Mouse (Mus musculus) cerebellum, adult 9-10 months (tissue): Measurements from ENCODE around the gene 9630041A04Rik.

ENCODE experiments used
- DNase-seq: peaks from one replicate; pipeline ENCODE4 v3.0.0; 2022

Gene 9630041A04Rik

DNA sequence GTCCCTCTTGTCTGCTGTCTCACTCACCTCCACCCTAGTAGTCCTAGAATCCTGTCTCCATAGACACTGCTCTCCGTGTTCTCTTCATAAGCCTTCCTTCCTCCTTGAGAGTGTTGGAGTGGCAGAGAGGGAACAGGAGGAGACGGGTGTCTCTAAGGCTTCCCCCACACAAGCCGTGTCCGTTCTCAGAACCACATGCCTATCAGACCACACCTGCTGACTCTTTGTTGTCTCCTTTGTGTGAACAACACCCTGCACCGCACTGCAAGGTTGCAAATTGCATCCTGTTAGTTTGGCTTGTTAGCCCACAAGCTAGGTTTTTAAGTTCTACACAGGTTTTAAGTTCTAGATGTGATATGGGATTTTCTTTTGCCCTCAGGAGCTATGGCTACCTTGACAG lies 57.7 kb downstream of the 9630041A04Rik start:
- DNase-seq = no peak

DNA sequence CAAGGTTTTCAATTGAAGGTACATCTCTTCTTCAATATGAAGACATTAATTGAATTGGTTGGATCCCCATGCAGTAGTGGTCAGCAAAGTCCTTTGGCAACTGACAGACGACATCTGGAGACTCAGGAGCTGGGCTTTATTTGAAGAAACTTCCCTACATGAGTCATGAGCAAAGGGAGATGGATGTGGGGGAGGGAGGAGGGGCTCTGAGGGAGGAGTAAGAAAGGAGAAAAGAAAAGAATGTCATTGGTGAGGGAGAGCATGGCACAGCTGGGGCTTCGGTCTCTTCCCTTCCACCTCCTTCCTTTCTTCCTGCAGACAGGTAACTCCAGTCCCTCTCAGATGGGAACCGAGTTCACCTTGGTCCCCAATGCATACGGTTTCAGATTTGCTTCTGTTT lies 61.2 kb downstream of the 9630041A04Rik start:
- no peak for DNase-seq

DNA sequence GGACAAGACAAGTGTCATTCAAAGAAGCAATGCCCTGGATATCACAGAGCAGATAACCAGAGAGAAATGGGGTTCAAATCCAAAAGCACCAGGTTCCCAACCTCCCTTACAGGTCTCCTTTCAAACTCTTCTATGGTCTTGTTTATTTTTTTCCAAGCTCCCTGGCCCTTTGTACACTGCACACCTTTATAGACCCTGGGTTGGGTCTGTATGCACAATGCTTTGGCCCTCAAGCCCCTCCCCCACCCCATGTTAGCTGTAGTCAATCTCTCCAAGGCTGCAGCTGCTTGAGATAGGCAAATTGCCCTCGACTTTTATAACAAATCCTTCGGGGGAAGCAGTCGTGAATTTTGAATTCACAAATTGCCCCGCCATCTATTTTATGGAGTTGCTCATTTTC lies 63.2 kb downstream of the 9630041A04Rik start:
- DNase-seq = no peak

DNA sequence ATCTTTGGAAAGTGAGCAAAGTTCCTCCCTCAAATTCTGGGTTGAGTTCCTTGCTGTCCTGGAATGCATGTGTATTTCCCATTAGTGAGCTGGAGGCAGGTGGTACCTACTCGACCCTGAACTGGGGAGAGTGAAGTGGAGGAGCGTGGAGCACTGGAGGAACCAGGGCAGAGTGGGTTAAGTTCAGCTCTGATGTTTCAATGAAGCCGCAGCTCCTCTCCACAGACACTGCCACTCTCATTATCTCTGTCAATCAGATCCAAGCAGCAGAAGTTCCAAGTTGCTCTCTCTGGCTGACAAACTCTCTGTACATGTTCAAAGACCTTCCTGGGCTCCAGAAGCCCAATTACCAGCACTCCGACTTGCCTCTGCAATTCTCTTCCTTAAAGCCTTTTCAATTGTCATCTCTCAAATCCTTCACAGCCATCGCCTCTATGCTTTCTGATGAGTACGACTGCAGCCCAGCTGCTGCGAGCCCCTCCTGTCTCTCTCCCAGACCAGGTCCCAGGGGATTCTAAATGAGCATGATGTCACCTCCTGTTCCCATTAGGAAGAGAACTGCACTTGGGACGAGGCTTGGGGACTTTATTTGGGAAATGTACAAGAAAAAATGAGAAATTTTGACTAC lies 72.4 kb downstream of the 9630041A04Rik start:
- no peak for DNase-seq

DNA sequence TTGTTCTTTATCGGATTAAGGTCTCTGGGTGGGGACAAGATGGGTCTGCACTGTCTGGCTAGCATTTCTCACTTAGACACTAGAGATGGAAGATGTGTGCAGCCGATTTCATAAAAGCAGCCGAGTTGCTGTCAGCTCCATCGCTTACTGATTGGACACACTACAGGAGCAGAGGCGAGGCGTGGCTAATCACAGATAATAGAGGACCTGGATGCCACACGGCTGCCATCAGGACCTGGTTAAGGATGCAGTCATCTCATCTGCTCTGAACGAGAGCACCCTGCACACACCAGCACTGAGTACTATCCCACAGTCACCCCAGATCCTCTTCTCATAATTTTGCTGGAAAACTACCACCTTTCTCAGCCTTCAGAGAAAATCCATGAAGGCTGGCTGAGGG lies 73.2 kb downstream of the 9630041A04Rik start:
- no peak for DNase-seq

DNA sequence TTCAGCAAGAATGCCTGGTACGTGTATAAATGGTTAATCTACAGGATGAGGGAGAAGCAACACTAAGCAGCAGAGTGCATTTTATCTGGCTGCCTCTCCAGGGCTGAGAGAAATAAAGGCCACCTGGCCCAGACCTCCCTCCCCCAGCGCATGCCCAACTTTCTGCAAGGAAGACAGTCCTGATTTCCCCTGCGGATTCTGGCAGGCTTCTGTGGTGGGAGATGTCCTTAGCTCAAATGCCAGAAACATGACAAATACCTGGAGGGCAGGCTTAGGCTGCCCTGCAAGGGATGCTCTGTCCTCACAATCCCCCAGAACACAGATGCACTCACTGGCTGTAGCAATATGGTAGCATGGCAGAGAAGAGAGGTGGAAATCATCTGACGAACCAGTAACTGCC lies 76.4 kb downstream of the 9630041A04Rik start:
- no peak for DNase-seq

DNA sequence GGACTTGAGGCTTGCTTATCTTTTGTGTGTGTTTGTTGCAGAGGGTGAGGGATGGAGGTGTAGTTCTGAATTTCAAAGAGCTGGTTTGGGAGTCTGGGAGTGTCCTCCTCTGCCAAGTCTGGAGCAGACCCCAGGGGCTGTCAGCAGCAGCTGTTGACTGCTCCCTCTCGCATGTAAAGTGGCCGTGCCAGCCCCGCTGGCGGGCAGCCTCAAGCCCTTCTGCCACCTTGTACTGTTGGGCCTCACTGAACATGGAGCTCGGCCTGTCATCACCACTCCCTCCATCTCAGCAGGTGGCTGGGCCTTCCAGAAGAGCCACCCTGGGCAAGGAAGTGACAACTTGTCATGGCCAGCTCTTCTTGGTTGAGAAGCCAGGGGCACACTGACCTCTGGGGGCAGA lies 77.4 kb downstream of the 9630041A04Rik start:
- DNase-seq = no peak

DNA sequence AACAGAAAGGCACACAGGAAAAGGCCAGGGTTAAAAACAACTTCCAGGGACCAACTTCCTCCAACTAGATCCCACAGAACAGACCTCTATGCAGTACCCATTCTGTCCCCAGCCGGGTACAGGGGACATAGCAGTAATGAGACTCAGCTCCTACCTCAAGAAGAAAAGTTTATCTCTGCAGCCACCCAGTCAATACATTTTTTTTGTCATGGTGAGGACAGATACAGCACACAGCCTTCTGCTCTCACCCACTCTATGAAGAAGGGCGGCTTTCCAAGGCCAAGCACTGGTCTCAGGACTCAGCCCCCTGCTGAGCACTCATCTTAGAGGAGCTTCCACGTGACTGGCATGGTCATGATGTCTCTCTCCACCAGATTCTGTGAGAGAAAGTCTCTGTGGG lies 78.5 kb downstream of the 9630041A04Rik start:
- no peak for DNase-seq

DNA sequence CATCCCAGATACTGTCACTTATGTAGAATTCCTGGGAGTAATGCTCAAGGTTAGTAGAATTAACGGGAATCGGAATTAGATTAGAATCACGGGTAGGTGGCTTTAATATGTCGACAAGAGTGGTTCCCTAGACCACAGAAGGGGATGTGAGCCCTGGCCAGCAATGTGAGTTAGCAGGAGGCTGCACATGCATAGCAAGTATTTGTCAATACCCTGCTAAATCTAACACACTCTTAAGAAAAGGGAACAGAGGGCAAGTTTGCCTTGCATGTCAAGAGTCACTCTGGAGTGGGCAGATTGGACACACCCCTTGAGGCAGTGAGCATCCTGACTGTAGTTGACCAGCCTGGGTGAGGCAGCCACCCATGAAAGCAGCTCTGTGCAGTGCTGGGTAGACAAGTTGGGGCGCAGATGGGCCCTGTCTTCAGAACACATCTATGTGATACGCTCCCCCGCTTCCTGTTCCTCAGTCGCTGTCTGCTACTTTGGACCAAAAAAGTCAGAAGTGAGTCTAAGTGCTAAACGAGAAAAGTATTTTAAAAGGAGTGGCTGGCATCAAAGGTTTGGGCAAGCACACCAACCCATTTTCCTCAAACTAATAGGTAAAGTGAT lies 80.5 kb downstream of the 9630041A04Rik start:
- no peak for DNase-seq

DNA sequence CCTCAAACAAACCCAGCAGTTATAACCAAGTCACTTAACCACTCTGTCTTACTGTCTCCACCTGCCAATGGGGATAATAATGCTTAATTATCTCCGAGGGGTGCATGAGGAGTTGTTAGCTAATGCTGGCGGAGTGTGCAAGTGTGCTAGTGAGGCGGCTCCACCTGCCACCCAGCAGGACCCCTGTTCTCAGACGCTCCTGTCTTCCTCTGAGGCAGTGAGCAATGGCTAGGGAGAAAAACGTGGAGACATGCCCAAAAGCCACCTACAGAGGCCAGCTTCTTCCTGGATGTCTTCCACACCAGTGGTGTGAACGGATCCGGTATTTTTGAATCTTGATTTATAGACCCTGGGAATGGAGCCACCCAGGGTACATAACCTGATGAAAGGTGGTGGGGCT lies 83.7 kb downstream of the 9630041A04Rik start:
- peak; percentile 20 for DNase-seq

DNA sequence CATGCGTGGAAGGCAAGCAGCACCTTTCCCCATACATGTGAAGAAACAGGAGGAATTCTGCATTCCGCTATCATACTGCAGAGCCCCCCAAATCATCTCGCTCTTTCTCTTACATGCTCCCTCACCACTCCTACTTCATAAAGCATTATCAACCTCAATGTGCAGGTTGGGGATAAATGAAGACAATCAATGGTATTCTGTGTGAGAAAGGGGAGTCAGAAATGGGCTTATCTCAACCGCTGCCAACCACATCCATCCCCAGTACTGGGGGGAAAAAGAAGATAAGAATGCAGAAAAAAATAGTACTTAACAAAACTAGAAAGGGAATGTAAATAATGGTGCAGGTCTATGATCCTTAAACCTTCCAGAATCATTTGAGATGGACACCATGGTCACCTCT lies 84.2 kb downstream of the 9630041A04Rik start:
- no peak for DNase-seq

DNA sequence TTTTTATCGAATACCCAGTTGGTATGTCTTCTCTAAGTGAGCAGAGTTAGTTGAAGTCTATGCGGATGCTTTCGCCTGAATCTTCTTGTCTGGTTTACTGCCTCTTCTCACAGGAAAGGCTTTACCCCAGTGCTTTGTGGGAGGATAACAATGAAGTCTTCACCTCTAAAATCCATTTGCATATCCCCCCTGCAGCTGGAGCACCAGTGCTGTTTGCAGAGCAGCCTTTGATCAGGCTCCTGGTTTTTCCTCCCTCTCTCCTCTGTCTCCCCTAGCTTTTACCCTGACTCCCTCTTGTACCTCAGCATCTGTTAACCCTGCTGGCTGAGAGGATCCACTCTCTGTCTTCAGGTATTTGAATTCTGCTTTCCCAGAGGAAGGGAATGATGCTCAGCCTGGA lies 88.5 kb downstream of the 9630041A04Rik start:
- DNase-seq = no peak

DNA sequence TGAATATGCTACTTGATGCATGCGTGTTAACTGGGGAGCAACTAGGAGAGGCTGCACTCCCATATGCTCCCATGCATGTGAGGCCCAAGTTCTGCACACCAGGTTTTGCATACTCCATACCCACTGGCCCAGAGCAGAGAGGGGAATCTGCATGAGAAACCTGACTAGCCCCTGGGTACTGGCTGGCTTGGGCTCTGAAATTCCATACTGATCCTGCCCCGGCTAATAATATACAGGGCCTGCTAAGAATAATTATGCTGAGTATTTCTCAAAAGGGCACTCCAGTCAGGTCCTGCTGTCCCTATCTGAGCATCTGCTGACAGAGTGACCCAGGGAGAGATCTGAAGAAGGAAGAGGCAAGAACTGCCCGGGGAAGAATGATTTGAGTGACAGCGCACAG lies 92.9 kb downstream of the 9630041A04Rik start:
- no peak for DNase-seq

DNA sequence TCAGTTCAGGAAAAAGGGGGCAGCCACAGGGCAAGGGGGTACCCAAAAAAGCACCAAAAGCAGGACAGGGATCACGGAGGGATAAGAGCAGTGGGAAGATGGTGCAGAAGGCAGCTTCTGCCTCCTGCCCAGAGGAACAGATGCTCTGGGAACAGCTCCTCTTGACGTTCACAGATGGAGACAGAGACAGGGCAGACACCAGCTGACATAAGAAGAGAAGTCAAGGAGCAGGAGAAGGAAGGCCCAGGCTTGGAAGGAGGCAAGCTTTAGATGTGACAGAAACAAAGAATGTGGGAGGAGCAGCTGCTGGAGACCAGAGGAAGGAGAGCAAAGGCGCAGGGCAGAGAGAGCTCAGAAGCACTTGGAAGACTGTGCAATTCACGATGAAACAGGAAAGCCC lies 94.6 kb downstream of the 9630041A04Rik start:
- peak; percentile 8 for DNase-seq

DNA sequence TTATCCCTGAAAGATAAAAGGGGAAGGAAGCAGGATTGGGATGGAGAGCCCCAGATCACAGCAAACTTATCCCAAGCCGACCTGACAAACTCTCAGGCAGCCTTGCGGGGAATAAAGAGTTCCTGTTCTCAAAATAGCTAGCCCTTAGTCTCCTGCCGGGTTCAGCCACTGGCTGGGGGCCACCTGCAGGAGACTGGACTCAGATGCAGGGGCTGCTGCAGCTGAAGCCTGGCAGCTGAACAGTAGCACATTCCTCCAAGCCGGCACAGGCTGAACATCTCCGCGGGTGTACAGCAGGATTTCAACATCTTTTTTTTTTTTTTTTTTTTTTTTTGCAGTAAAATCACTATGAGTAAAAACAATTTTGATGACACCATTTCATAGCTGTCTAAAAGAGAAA lies 110.2 kb downstream of the 9630041A04Rik start:
- no peak for DNase-seq

DNA sequence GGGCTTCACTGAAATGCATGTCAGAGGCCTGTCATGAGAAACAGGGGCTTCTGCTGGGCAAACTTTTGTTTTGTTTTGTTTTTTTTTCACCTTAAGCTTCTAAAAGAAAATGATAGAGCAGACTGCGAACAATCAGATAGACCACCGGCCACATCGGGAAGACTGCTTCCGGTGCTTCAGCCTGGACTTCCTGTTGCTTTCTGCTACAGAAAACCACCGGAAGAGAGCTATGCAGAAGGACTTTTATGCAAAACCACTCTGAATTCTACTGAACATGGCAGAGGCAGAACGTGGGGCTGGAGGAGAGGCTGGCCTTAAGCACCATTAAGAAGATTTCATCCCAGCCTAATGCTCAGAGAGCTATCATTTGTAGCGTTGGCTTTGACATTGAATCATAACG lies 110.7 kb downstream of the 9630041A04Rik start:
- DNase-seq = no peak

DNA sequence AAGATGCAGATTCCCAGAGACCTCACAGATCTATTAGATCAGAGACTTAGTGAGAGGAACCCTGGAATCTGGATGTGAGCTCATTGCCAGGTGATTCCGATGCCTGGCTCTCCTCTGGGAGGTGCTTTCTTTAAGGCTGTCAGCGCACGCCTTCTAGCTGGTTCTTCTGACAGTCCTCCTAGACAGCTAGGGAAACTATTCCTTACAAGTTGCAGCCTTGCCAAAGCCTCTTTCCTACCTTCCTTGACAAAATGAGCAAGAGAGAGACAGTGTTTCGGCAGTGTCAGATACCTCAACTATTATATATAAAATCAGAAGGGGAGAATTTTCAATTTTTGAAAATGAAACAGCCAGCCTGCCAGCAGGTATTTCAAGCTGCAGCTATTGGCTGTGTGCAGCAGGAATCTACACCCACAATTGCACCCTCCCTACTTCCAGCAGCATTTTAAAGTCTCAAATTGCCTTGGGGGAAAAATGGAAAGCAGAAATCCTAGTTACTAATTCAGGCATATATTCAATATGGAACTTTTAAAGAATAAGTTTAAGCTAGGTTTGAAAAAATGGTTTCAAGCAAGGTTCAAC lies 115.3 kb downstream of the 9630041A04Rik start:
- DNase-seq = no peak

DNA sequence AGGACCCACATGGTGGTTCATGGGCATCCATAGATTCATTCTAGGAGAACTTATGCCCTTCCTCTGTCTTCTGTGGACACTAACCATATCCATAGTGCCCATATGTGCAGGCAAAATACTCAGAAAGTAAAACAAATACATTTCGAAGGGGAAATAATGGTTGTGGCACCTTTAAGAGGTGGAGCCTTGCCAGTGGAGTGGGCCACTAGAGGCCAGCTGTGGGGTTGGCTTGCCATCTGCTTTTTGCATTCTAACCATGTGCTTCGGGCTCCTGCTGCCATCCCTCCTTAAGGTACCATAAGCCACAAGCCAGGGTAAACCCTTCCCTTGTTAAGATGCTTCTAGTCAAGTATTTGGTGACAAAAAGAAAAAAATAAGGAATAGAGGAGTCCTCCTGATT lies 119.5 kb downstream of the 9630041A04Rik start:
- no peak for DNase-seq

DNA sequence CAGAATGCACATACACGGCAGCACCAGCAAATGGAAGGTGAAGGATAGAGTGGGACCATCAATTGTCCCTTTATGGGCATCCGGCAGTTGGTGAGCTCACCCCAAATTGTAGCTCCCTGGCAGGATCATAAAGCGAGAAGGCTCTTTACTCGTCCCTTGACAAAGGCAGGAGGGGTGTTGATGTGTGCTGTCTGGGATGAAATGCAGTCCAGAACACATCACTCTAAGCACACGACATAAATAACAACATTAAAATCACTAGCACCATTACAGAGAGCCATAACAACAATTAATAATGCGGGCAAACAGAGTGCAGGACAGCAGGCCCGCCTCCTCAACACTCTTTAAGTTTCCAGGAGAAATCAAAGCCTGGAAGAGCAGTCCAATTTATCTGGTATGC lies 120.7 kb downstream of the 9630041A04Rik start:
- no peak for DNase-seq

DNA sequence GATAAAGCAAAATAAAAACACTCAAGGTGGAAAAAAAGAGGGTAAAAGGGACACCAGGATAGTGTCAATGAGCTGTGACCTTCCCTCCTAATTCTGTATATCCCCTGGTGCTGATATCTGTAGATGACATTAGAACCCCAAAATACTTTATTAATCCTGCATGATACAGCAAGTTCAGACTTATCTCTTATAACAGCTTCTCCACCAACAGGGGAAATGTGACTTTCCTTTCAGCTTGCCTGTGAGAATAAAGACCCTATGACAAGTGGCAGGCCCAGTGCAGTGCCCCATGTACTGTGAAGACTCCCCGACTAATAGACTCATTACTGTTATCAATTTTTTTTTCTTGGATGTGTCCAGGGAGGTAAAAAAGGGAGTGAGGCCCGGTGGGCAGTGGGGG lies 125.3 kb downstream of the 9630041A04Rik start:
- DNase-seq = no peak

DNA sequence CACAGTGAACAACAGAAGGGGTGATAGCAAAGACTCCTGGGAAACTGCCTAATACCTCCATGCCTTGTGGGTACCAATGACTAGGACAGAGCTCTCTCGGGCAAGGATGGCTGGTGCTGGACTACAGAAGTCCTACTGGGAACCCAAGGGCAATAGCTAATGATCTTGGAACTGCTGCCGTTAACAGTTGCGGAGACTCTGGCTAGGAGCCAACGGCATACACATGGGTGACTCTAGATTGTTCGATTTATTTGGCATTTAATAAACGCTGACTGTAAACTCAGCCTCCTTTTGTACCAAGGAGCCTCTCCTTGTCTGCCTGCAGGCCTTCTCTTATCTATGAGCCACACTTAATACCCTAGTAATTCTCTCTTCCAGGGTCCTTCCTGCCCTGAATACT lies 128.4 kb downstream of the 9630041A04Rik start:
- peak; percentile 9 for DNase-seq

DNA sequence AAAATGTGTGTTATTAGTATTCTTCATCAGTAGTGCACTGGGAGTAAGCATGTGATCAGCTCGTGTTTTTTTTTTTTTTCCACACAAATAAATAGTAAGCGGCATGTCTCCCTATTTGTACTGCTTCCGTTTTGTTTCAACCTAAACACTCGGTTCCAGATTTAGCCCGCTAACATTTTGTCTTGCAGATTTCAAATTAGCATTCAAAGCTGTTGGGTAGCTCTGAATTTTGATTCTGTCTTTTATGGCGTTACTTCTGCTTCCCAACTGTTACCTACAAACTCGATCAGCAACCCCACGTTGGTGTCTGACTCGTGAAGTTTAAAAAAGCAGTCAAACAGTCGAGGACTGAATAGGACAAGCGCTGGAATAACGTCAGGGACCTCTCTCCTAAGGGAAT lies 129.2 kb downstream of the 9630041A04Rik start:
- DNase-seq = no peak
